Mouse (Mus musculus) kidney, adult 2 months (tissue): ENCODE results near the gene Adam8. TPM values are rescaled to one million over a fixed set of nuclear protein-coding genes. Genes with fewer than 3 reads are reported as not detected.

Experiments used
- DNase-seq: peaks from one replicate; pipeline ENCODE4 v3.0.0; 2021
- H3K27ac ChIP-seq: fragments of 200-500 bp; 2 replicates; pipeline ENCODE4 v1.5.1; 2012; ENCODE audit warnings: low read depth, low read length, control low read depth, inconsistent platforms; ENCODE audit not compliant: insufficient read depth
- H3K27me3 ChIP-seq: fragments of 200-500 bp; replicated peaks from 2 replicates; pipeline ENCODE4 v1.6.1; 2012; ENCODE audit warnings: mild to moderate bottlenecking, moderate library complexity, low read length, inconsistent platforms; ENCODE audit not compliant: control insufficient read depth, insufficient read depth
- H3K36me3 ChIP-seq: fragments of 200-500 bp; 2 replicates; pipeline ENCODE4 v1.6.1; 2012; ENCODE audit warnings: mild to moderate bottlenecking, moderate library complexity, low read length, inconsistent platforms; ENCODE audit not compliant: control insufficient read depth, insufficient read depth
- H3K4me1 ChIP-seq: fragments of 200-500 bp; 2 replicates; pipeline ENCODE4 v1.6.1; 2011; ENCODE audit warnings: low read length; ENCODE audit not compliant: control insufficient read depth, insufficient read depth
- H3K4me3 ChIP-seq: fragments of 200-500 bp; 2 replicates; pipeline ENCODE4 v1.5.1; 2011; ENCODE audit warnings: mild to moderate bottlenecking, low read depth, low read length, control low read depth; ENCODE audit not compliant: insufficient read depth
- CTCF ChIP-seq: fragments of 200-500 bp; conservative IDR thresholded peaks from 2 replicates; pipeline ENCODE4 v1.5.1; 2011; ENCODE audit warnings: low read depth, mild to moderate bottlenecking, control low read depth, low read length, moderate library complexity, mixed read lengths; ENCODE audit not compliant: insufficient read depth, insufficient read length
- POLR2A ChIP-seq: fragments of 200-500 bp; IDR thresholded peaks from one replicate; pipeline ENCODE4 v1.6.1; 2011; ENCODE audit warnings: low read depth, low read length, control low read depth
- WGBS: fragments of 180-500 bp; shearing (Covaris S2); methylation state at CpG from one replicate; pipeline ENCODE4 v1.1.7; 2018; 5-methylcytosine and 5-hydroxymethylcytosine counted together
- polyA plus RNA-seq: library from polyadenylated mRNA; depleted of rRNA; stranded (reverse); fragments of >200 nt; gene quantifications from 2 replicates; pipeline ENCODE4 v1.2.3, GENCODE M21; 2012; rRNA removed

Gene Adam8
- polyA plus RNA-seq, result 1.8 and 2.2 TPM in 2 replicates

GRCm38 (mm10) chr7:139992406-139992805 is at the start of gene Adam8:
Gene Adam8, minus strand, starts transcription at chr7:139992562.
- Histone ChIP-seq H3K4me3 (no peak within 1 kb of the TSS), H3K27me3 (no peaks in the 10 kb centered on the region), H3K4me1 (no peaks in the 10 kb centered on the region), H3K36me3 (no peaks in the 10 kb centered on the region), H3K27ac (no peak within 1 kb of the TSS)
- TF ChIP-seq POLR2A (no peak), CTCF (no peak)
- WGBS, result 26% methylated on average over 7 of the region's 7 CpGs
- peak; percentile 36 for DNase-seq

DNA sequence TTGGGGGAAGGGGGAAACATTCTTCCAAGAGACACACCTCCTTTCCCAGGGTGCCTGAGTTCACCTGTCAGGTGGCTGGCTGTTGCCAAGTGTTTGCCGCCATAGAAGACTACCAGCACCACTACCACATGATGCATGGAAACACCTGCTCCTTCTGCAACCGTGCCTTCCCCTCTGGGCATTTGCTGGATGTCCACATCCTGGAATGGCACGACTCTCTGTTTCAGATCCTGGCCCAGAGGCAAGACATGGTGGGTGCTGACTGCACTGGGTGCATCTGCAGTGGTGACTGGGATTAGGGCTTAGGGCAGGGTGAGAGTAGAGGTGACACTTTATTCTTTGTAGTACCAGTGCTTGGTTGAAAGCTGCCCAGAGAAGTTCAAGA is 44.8 kb upstream of the Adam8 start:
- 44% methylated on average over 3 of the region's 3 CpGs for WGBS
- Histone ChIP-seq H3K27ac (no peak overlapping the region), H3K4me3 (no peak overlapping the region), H3K27me3 (no peaks in the 10 kb centered on the region), H3K4me1 (no peaks in the 10 kb centered on the region), H3K36me3 (no peaks in the 10 kb centered on the region)
- TF ChIP-seq CTCF (no peak), POLR2A (no peak)
- no peak for DNase-seq

DNA sequence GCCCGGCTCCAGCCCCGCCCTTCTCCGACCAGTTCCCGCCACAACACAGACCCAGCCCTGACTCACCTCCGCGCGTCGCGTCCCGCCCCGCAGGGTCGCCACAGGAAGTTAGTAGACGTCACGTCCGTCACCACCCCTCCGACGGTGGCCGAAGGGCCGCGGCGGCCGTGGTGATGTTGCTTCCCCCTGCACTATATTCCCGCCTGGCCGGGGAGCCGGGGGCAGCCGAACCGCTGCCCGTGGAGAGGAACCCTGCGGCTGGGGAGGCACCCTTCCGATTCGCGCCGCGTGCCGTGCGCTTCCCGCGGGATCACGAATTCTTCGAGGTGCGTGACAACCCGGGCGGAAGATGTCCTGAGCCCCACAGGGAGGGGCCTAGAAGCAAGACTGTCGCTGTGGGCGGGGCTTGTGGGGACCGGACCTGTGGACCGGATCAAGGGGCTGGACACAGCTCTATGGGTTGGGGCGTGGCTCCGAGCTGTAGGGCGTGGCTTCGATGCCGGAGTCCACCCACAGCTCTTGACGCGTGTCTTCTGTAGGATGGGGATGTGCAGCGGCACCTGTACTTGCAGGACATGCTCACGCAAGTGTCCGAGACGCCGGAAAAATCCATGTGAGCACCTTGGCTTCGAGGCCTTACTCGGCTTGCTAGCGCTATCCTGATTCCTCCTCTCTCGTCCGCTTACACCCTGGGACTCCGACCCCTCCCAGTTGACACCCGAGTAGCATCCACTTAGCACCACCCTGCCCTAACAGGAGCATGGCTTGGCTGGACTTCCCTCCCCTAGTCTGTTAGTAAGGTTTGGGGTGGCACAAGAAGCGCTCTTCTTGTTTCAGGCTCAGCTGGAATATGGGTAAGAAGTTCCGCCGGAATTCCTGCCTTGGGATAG is 44.2 kb upstream of the Adam8 start, which contains the start of the genes Zfp511 and Tubgcp2:
TSS of gene Zfp511 (plus strand) at position 111 of the 890 bp plus-strand sequence.
TSS of gene Tubgcp2 (minus strand) at position 389 of the 890 bp plus-strand sequence.
- Histone ChIP-seq H3K36me3 (no peaks in the 10 kb centered on the region), H3K4me1 (no peaks in the 10 kb centered on the region), H3K4me3 (peak within 1 kb of the TSS; percentile 76), H3K27me3 (no peaks in the 10 kb centered on the region), H3K27ac (peak within 1 kb of the TSS; percentile 81)
- DNase-seq, result peak; percentile 99
- 1% methylated on average over 69 of the region's 69 CpGs for WGBS
- TF ChIP-seq CTCF (no peak), POLR2A (peak; percentile 48)

GRCm38 (mm10) chr7:140035456-140035855 is 43.1 kb upstream of the Adam8 start:
- Histone ChIP-seq H3K27me3 (no peaks in the 10 kb centered on the region), H3K27ac (no peak overlapping the region)

DNA sequence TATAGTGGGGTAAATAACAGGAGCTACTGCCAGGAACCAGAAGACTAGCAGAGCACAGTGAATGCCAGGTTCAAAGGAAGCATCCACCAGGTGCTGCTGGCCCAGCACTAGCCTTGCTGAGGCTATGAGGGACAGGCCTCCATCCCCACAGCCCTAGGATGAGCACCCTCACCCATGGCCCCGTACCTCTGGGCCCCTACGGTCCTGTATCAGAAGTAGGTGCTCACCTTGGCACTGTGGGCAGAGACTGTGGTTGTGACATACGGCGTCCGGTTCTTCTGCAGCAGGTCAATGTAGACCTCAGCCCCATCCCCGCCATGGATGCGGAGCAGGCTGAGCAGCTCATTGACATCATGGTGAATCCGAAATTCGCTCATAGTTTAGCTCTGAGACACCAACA is 41.0 kb upstream of the Adam8 start:
- H3K4me3 ChIP-seq, result no peak overlapping the region
- WGBS, result 97% methylated on average over 9 of the region's 9 CpGs
- no peaks in the 10 kb centered on the region for H3K4me1 ChIP-seq
- no peak overlapping the region for H3K27ac ChIP-seq
- peaks cover under 1% of the 10 kb centered on the region; the same call in 1 of the 2 replicates for H3K36me3 ChIP-seq
- no peak for DNase-seq
- TF ChIP-seq CTCF (no peak), POLR2A (no peak)
- H3K27me3 ChIP-seq, result no peaks in the 10 kb centered on the region

More at GRCm38 (mm10) chr7:140035456-140035855, 43.1 kb upstream of the Adam8 start:
- Histone ChIP-seq H3K4me3 (peak overlapping the region; percentile 76), H3K36me3 (no peaks in the 10 kb centered on the region; the same call in 1 of the 2 replicates), H3K4me1 (no peaks in the 10 kb centered on the region)
- 22% methylated on average over 7 of the region's 7 CpGs for WGBS
- TF ChIP-seq CTCF (no peak), POLR2A (no peak)
- DNase-seq, result no peak

DNA sequence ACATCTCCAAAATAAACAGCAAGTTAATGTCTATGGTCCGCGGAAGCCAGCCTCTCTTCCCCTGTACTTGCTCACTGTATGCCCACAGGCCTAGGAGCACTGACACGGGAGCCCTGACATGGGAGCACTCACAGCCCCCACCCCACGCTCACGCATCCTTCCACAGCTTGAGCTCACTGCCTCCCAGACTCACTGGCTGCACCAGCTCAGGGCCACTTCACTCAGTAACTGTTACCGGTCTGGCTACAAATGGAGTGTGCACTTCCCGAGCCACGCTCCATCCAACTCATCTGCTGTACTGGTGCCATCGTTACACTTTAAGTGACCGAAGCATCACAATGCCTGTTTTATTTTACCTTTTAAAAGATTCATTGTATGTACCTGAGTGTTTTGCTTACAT is 40.0 kb upstream of the Adam8 start:
- no peak overlapping the region for H3K27ac ChIP-seq
- WGBS, result 97% methylated on average over 10 of the region's 10 CpGs
- no peak for DNase-seq
- peaks cover 1% of the 10 kb centered on the region; the same call in 1 of the 2 replicates for H3K36me3 ChIP-seq
- H3K4me1 ChIP-seq, result no peaks in the 10 kb centered on the region
- no peak overlapping the region for H3K4me3 ChIP-seq
- no peaks in the 10 kb centered on the region for H3K27me3 ChIP-seq
- TF ChIP-seq POLR2A (no peak), CTCF (no peak)

DNA sequence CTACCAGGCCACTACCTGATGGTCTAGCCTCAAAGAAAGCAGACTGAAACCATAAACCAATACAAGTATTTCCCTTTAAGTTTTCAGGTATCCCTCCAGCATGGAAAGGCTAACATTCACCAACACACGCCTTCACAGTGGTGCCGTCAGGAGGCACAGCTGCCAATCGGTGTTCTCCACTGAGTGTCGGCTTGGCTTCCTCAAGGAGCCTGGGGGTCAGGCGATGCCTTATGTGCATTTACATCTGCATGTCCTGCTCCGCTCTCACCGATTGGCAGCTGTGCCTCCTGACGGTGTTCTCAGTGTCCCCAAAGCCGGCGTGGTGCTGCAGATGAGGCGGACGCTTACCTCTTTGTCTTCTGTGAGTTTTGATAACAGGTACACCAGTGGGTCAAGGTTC is 39.4 kb upstream of the Adam8 start:
- H3K4me3 ChIP-seq, result no peak overlapping the region
- no peak for TF ChIP-seq CTCF
- TF ChIP-seq POLR2A, result no peak
- DNase-seq, result no peak
- peaks cover 1% of the 10 kb centered on the region; the same call in 1 of the 2 replicates for H3K36me3 ChIP-seq
- H3K27ac ChIP-seq, result no peak overlapping the region
- H3K27me3 ChIP-seq, result no peaks in the 10 kb centered on the region
- H3K4me1 ChIP-seq, result no peaks in the 10 kb centered on the region
- WGBS, result 95% methylated on average over 12 of the region's 12 CpGs
